Mouse (Mus musculus) stomach, embryonic 15.5 days (tissue): ENCODE measurements around the gene Gm5294. TPM values are rescaled to one million over a fixed set of nuclear protein-coding genes. Genes with fewer than 3 reads are reported as not detected.

Experiments used
- ATAC-seq: fragments of 200-750 bp; cut with Nextera tagmentation; 2 replicates; pipeline ENCODE4 v1.8.0; 2017; ENCODE audit warnings: low read depth, moderate number of reproducible peaks, moderate TSS enrichment; ENCODE audit not compliant: insufficient read depth, low FRiP score
- H3K27ac ChIP-seq: fragments of 300-500 bp; sonication (generic); 2 replicates; pipeline ENCODE4 v1.5.1; 2015; ENCODE audit warnings: mild to moderate bottlenecking, inconsistent platforms
- H3K27me3 ChIP-seq: fragments of 300-500 bp; sonication (generic); replicated peaks from 2 replicates; pipeline ENCODE4 v1.6.1; 2015; ENCODE audit warnings: inconsistent platforms
- H3K36me3 ChIP-seq: fragments of 300-500 bp; sonication (generic); 2 replicates; pipeline ENCODE4 v1.6.1; 2015; ENCODE audit warnings: inconsistent platforms
- H3K4me1 ChIP-seq: fragments of 300-500 bp; sonication (generic); 2 replicates; pipeline ENCODE4 v1.6.1; 2015; ENCODE audit warnings: inconsistent platforms
- H3K4me2 ChIP-seq: fragments of 300-500 bp; sonication (generic); 2 replicates; pipeline ENCODE4 v1.6.1; 2015; ENCODE audit warnings: mild to moderate bottlenecking, inconsistent platforms
- H3K4me3 ChIP-seq: fragments of 300-500 bp; sonication (generic); replicated peaks from 2 replicates; pipeline ENCODE4 v1.5.1; 2015; ENCODE audit warnings: inconsistent platforms
- H3K9ac ChIP-seq: fragments of 300-500 bp; sonication (generic); 2 replicates; pipeline ENCODE4 v1.6.1; 2015; ENCODE audit warnings: inconsistent platforms
- H3K9me3 ChIP-seq: fragments of 300-500 bp; sonication (generic); 2 replicates; pipeline ENCODE4 v1.6.1; 2016; ENCODE audit warnings: inconsistent platforms
- WGBS: fragments of 180-500 bp; shearing (Covaris S2); methylation state at CpG from one replicate; pipeline ENCODE4 v1.1.7; 2015; 5-methylcytosine and 5-hydroxymethylcytosine counted together
- polyA plus RNA-seq: library from polyadenylated mRNA; unstranded; fragments of >200 nt; fragmentation: Nextera tagmentation; extraction: Ambion mirVana; gene quantifications from 2 replicates; pipeline ENCODE4 v1.2.1, GENCODE M21; 2015

Gm5294 gene
- polyA plus RNA-seq, 1 experiment from 2014 or later: not detected

DNA sequence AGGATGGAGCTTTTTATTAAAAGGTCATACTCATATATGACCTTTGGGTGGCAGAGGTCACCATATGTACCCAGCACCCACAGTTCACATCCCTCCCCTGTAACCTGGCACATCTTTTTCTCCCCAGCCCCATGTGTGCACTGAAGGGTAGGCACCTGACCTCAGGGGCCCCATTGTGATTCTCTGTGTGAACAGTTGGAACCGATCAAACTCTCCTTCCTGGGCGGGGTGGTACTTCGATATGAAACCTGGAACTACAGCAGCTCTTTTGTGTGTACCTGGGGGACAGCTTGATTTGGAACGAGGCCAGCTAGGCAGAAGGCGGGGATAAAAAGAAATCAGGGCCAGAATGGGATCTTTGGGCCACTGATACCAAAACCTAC, 30.6 kb downstream of the Gm5294 start:
- no peak overlapping the region for H3K4me3 ChIP-seq
- H3K4me2 ChIP-seq: no peak overlapping the region
- H3K27me3 ChIP-seq: no peaks in the 10 kb centered on the region
- ATAC-seq: no peak
- no peak overlapping the region for H3K27ac ChIP-seq
- no peak overlapping the region for H3K9ac ChIP-seq
- H3K36me3 ChIP-seq: no peaks in the 10 kb centered on the region
- no peaks in the 10 kb centered on the region for H3K4me1 ChIP-seq
- WGBS: 69% methylated on average over 5 of the region's 5 CpGs
- H3K9me3 ChIP-seq: no peaks in the 10 kb centered on the region

DNA sequence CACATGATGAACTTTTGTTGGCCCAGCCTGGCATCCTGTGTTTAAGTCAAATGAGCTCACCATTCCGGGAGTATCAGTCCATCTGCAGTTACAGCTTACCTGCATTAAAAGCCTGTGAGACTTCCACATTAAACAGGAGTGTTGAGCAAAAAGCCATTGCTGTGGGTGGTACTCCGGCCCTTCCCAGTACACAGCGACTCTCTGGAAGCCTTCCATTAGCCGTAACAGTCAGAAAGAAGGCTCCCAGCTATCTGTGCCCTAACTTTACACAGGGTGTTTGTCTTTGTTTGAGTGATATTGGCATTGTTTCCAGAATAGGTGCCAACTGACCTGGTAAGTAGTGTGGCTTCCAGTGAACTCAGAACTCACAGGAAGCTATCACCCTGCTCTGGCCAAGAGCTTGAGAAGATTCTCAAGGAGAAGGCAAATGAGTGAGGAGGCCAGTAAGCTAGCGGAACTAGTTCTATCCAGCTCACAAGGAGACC, 31.5 kb downstream of the Gm5294 start:
- ATAC-seq: no peak
- H3K4me3 ChIP-seq: no peak overlapping the region
- no peak overlapping the region for H3K9ac ChIP-seq
- H3K27me3 ChIP-seq: no peaks in the 10 kb centered on the region
- 86% methylated on average over 5 of the region's 5 CpGs for WGBS
- H3K4me1 ChIP-seq: no peaks in the 10 kb centered on the region
- no peaks in the 10 kb centered on the region for H3K36me3 ChIP-seq
- no peak overlapping the region for H3K4me2 ChIP-seq
- no peaks in the 10 kb centered on the region for H3K9me3 ChIP-seq
- no peak overlapping the region for H3K27ac ChIP-seq

DNA sequence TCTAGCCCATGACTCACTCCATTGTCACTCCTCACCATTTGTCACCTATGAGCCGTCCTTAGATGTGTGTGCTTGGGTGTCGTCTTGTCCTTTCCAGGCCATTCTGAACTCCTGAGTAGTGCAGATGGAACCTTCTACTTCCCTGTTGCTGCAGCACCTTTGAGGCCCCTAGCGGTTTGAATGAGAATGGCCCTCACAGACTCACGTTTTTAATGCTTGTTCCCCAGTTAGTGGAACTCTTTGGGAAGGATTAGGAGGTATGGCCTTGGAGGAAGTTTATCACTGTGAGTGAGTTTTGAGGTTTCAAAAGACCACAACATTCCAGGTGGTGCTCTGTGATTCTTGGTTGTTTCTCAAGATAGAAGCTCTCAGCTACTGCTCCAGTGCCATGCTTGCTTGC, 32.3 kb downstream of the Gm5294 start:
- no peak overlapping the region for H3K4me2 ChIP-seq
- H3K27ac ChIP-seq: no peak overlapping the region
- no peak for ATAC-seq
- H3K27me3 ChIP-seq: no peaks in the 10 kb centered on the region
- H3K36me3 ChIP-seq: no peaks in the 10 kb centered on the region
- no peak overlapping the region for H3K4me3 ChIP-seq
- H3K9ac ChIP-seq: no peak overlapping the region
- WGBS: 59% methylated on average over 4 of the region's 4 CpGs
- H3K4me1 ChIP-seq: no peaks in the 10 kb centered on the region
- no peaks in the 10 kb centered on the region for H3K9me3 ChIP-seq

DNA sequence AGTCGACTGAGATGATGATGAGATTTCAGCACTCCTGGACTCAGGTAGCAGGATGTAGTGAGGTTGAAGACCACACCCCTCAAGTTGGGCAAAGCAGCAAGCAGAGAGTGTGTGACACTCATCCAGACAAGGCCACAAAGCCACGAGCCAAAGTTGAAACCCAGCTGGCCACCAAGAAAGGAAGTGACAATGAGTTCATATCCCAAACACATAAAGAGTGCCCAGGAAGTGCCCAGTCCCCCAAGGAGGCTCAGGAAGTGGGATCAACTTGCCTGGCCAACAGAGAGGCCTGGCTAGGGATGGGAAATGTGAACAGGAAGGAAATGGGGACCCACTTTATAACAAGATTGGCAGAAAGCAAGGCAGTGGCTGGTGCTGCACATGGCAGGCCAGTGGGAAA, 33.5 kb downstream of the Gm5294 start:
- H3K27me3 ChIP-seq: no peaks in the 10 kb centered on the region

DNA sequence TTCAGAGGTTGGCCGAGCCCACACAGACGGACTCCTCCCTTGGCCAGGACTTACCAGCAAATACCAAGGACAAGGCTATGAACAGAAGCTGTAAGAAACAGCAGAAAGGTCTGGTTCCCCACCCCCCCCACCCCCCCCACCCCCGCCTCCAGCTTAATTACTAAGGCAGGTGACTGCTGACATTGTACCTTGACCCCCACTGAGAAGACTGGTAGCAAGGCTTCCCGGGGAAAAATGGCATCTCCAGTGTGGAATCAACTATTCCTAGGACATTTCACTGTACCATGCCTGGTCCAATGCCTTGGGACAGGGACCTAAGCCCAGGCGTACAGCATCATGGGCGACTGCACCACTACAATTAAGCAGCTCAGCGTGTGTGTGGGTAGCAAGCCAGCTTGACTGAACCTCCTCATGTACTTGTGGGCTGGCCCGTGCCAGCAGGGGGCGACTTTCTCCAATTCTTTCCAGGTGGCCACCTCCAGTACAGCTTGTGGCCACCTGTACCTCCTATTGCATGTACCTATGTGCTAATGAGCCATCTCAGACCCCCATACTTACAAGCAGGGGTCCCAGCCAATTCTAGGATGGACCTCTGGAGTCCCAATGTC, 37.2 kb downstream of the Gm5294 start:
- H3K4me3 ChIP-seq: no peak overlapping the region
- no peaks in the 10 kb centered on the region for H3K9me3 ChIP-seq
- H3K4me2 ChIP-seq: no peak overlapping the region
- peak overlapping the region; percentile 26; the same call in 1 of the 2 replicates for H3K27ac ChIP-seq
- H3K4me1 ChIP-seq: 0 out of 2 replicates have a peak, but pooled peaks cover 9% of the 10 kb centered on the region
- H3K36me3 ChIP-seq: no peaks in the 10 kb centered on the region
- H3K27me3 ChIP-seq: no peaks in the 10 kb centered on the region
- WGBS: 30% methylated on average over 9 of the region's 9 CpGs
- ATAC-seq: peak; percentile 59; the same call in 1 of the 2 replicates
- H3K9ac ChIP-seq: no peak overlapping the region

More for the DNA sequence above, 33.5 kb downstream of the Gm5294 start:
- no peak overlapping the region for H3K9ac ChIP-seq
- ATAC-seq: no peak
- H3K27ac ChIP-seq: no peak overlapping the region
- no peak overlapping the region for H3K4me3 ChIP-seq
- no peaks in the 10 kb centered on the region for H3K36me3 ChIP-seq
- no peak overlapping the region for H3K4me2 ChIP-seq
- 0 out of 2 replicates have a peak, but pooled peaks cover 9% of the 10 kb centered on the region for H3K4me1 ChIP-seq
- no peaks in the 10 kb centered on the region for H3K9me3 ChIP-seq
- WGBS: 67% methylated on average over 2 of the region's 2 CpGs

DNA sequence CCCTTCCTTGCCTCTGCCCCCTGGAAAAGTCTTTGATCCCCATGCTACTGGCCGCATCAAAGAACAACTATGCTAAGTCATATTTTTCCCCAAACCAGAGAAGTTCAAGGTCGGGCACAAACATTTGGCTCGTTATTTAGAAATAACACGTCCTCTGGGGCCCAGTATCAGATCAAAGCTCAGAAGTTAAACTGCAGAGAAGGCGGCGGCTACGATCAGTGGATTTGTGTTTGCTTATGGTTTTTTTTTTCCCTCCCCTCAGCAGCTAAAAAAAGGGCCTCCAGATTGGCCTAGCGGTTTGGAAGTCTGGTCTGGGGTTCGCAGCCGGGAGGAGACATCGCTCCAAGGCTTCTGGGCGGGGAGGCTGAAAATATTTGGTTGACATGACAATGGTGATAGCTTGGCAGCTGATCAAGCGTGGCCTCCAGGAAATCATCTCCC, 38.0 kb downstream of the Gm5294 start:
- no peak for ATAC-seq

DNA sequence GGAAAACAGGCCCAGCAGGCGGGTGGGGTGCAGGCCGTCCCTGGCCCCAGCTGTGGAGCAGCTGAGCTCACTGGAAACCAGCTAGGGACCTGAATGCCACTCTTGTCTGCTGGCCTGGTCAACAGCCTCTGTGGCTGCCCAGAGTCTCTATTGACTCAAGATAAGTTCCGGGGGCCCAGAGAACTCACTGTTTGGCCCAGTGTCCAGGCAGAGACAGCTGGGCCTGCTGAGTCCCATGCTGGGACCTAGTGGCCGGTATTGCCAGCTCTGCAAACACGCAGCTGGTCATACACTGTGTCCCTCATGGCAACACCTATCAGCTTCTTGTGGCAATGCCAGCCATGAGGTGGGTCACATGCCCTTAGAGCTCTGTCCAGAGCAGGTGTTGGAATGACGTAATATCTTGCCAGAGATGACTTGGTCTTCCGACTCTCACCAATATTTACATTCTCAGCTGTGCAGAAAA, 43.8 kb downstream of the Gm5294 start:
- ATAC-seq: peak; percentile 76
- H3K36me3 ChIP-seq: no peaks in the 10 kb centered on the region
- WGBS: 53% methylated on average over 7 of the region's 7 CpGs
- H3K9ac ChIP-seq: no peak overlapping the region
- H3K4me3 ChIP-seq: no peak overlapping the region
- no peaks in the 10 kb centered on the region for H3K27me3 ChIP-seq
- H3K9me3 ChIP-seq: no peaks in the 10 kb centered on the region
- H3K4me1 ChIP-seq: peaks cover 20% of the 10 kb centered on the region
- no peak overlapping the region for H3K4me2 ChIP-seq
- peak overlapping the region; percentile 79 for H3K27ac ChIP-seq

More for the DNA sequence above, 38.0 kb downstream of the Gm5294 start:
- H3K4me2 ChIP-seq: no peak overlapping the region
- 0 out of 2 replicates have a peak, but pooled peaks cover 9% of the 10 kb centered on the region for H3K4me1 ChIP-seq
- H3K9me3 ChIP-seq: no peaks in the 10 kb centered on the region
- no peak overlapping the region for H3K4me3 ChIP-seq
- H3K9ac ChIP-seq: no peak overlapping the region
- H3K36me3 ChIP-seq: no peaks in the 10 kb centered on the region
- WGBS: 42% methylated on average over 13 of the region's 13 CpGs
- H3K27me3 ChIP-seq: no peaks in the 10 kb centered on the region
- peak overlapping the region; percentile 26; the same call in 1 of the 2 replicates for H3K27ac ChIP-seq

DNA sequence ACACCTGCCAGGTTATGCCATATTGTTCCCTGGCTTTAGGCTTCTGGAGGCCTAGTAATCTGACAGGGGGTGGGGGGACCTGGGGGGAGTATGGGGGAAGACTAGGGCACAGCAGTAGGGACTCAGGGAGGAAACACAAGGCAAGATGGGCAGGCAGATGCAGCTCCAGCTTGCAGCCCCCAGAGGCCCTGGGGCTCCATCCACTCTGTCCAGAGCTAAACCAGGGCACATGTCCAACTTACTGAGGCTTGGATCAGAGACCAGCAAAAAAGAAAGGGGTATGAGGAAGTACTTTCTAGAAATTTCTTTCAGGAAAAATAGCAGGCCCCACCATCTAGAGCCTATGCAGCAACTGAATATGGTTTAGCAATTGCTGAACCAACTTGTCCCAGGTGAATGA, 44.3 kb downstream of the Gm5294 start:
- no peak for ATAC-seq
- Histone ChIP-seq H3K27ac (peak overlapping the region; percentile 79), H3K4me2 (no peak overlapping the region)

DNA sequence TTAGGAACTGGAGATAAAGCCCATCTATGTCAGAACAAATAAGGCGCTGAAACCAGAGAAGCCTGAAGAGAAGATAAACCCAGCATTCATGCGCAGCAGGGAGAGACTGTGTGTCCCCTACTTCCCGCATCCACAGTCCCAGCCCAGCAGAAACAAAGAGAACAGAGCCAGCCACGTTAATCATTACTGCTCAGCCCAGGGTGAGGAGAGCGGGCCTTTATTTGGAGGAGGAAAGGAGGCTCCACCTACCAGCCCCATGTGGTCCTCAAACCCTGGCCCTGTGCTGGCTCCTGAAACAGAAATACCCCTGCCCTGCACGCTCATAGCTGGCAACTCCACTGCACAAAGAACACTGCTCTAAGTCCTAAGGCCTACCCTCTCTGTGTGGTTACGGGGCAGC, 45.0 kb downstream of the Gm5294 start:
- no peak overlapping the region for H3K9ac ChIP-seq
- no peaks in the 10 kb centered on the region for H3K27me3 ChIP-seq
- 54% methylated on average over 7 of the region's 7 CpGs for WGBS
- no peaks in the 10 kb centered on the region for H3K36me3 ChIP-seq
- no peaks in the 10 kb centered on the region for H3K9me3 ChIP-seq
- H3K4me2 ChIP-seq: no peak overlapping the region
- H3K27ac ChIP-seq: peak overlapping the region; percentile 79
- no peak overlapping the region for H3K4me3 ChIP-seq
- H3K4me1 ChIP-seq: peaks cover 25% of the 10 kb centered on the region
- ATAC-seq: peak; percentile 80

More for the DNA sequence above, 44.3 kb downstream of the Gm5294 start:
- Histone ChIP-seq H3K9me3 (no peaks in the 10 kb centered on the region), H3K36me3 (no peaks in the 10 kb centered on the region), H3K27me3 (no peaks in the 10 kb centered on the region), H3K4me1 (peaks cover 22% of the 10 kb centered on the region), H3K4me3 (no peak overlapping the region), H3K9ac (no peak overlapping the region)

DNA sequence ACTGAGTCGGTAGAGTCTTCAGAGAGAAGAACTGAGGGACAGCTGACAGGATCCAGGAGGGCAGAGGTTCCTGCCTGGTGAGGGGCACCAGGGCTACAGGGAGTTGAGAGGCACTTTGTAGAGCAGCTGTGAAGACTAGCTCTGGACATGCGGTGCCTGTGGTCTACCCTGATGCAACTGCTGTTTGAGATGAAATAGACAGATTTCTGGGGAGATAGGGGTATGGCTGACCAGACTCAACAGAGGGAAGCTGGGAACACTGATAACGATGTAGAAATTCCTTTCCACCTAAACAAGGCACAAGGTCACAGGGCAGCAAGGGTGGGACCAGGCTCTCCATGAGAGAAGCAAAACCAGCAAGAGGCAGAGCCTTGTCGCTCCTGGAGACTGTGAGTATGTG, 45.8 kb downstream of the Gm5294 start:
- no peak overlapping the region for H3K9ac ChIP-seq
- H3K27me3 ChIP-seq: no peaks in the 10 kb centered on the region
- no peak for ATAC-seq
- H3K4me2 ChIP-seq: no peak overlapping the region
- no peaks in the 10 kb centered on the region for H3K9me3 ChIP-seq
- H3K4me1 ChIP-seq: peaks cover 30% of the 10 kb centered on the region
- no peak overlapping the region for H3K4me3 ChIP-seq
- no peaks in the 10 kb centered on the region for H3K36me3 ChIP-seq
- H3K27ac ChIP-seq: peak overlapping the region; percentile 67
- WGBS: 47% methylated on average over 4 of the region's 4 CpGs
